Mouse (Mus musculus): Measurements from ENCODE around the gene Lin28a. TPM values are rescaled to one million over a fixed set of nuclear protein-coding genes. Genes with fewer than 3 reads are reported as not detected.
"Not testable (repeated sequence)": the region's sequence is repeated elsewhere in the genome, so short reads cannot be mapped to it uniquely, and the experiment has no call there.

The Lin28a gene
- polyA plus RNA-seq, 1 experiment from 2014 or later: not detected

GRCm38 (mm10) chr4:134002246-134002645 lies 16.4 kb downstream of the Lin28a start:
- Histone ChIP-seq H3K4me3 (replicated peaks) (no peak overlapping the region), H3K9me3 (replicated peaks) (no peaks in the 10 kb centered on the region), H3K9ac (no peak overlapping the region), H3K36me3 (no peaks in the 10 kb centered on the region), H3K27ac (replicated peaks) (no peak overlapping the region), H3K4me1 (peaks cover 5% of the 10 kb centered on the region), H3K4me2 (replicated peaks) (no peak overlapping the region), H3K27me3 (no peaks in the 10 kb centered on the region)
- 37% methylated on average over 4 of the region's 4 CpGs for WGBS
- ATAC-seq (ENCODE audit: insufficient number of reproducible peaks, low FRiP score, low TSS enrichment, low read depth): no peak

DNA sequence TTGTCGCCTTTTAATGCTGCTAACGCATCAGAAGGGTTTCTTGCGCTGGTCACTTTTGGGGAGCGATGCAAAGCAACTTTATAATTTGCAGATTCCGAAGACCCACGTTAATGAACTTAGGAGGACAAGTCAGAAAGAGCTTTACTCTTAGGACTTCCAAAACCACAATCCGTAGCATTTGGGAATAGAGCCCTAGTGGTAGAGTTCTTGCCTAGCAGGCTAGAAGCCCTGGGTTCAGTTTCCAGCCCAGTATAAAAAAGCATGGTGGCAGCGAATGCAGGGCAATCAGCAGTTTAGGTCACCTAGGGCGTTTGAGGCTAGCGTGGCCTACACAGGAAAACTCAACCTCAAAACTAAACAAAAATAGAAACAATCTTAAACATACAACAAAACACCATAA lies 16.9 kb downstream of the Lin28a start:
- H3K27me3 ChIP-seq: no peaks in the 10 kb centered on the region
- no peaks in the 10 kb centered on the region for H3K36me3 ChIP-seq
- no peak overlapping the region for H3K27ac ChIP-seq (replicated peaks)
- no peak overlapping the region for H3K4me2 ChIP-seq (replicated peaks)
- peaks cover 5% of the 10 kb centered on the region for H3K4me1 ChIP-seq
- no peak overlapping the region for H3K4me3 ChIP-seq (replicated peaks)
- ATAC-seq (ENCODE audit: insufficient number of reproducible peaks, low FRiP score, low TSS enrichment, low read depth): no peak
- WGBS: 43% methylated on average over 10 of the region's 10 CpGs
- H3K9ac ChIP-seq: no peak overlapping the region
- no peaks in the 10 kb centered on the region for H3K9me3 ChIP-seq (replicated peaks)

DNA sequence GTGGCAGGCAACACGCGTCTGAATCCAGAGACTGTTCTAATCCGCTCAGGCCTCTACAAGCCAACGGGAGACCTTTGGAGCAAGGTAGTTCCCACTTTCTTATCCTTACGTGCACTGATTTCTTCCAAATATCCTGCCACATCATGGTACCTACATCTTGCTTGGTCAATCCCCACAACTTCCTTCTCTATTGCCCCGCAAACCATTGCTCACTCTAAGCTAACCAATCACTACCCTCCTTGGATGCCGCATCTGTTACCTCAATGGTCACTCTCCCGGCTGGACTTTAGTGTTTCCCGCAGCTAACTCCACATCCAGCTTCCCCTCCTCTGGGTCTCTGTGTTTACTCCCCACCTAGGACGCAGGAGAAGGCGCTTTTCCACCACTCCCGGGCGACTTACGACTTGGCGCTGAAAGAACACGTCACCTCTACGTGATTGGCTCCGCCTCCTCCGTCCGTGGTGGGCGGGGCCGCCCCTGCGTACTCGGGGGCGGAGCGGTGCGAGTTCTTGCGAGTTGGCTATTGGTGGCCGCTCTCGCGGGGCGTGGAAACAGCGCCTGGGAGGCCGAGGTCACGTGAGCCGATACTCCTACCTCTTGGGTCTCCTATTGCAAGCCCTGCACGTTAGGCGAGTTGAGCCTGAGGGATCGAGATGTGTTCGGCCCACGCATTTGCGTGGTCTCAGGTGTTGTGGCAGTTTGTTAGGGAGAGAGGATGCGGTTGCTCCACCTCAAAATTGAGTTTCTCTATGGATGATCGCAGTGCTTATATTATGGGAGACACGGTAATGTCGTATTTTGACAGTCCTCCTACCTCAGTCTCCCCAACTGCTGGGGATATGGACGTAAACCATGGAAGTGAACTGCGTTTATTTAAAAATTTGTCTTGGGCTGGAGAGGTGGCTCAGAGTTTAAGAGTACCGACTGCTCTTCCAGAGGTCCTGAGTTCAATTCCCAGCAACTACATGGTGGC lies 17.9 kb downstream of the Lin28a start, which contains the start of gene Dhdds:
Gene Dhdds, minus strand, starts transcription at position 453 of the 973 bp plus-strand sequence.
- ATAC-seq (ENCODE audit: insufficient number of reproducible peaks, low FRiP score, low TSS enrichment, low read depth): peak; percentile 98
- Histone ChIP-seq H3K4me1 (peaks cover 5% of the 10 kb centered on the region), H3K27me3 (no peaks in the 10 kb centered on the region), H3K9me3 (replicated peaks) (no peaks in the 10 kb centered on the region), H3K36me3 (peaks cover 7% of the 10 kb centered on the region), H3K4me3 (replicated peaks) (peak within 1 kb of the TSS; percentile 81), H3K27ac (replicated peaks) (peak within 1 kb of the TSS; percentile 78; the same call in 1 of the 2 replicates), H3K4me2 (replicated peaks) (peak within 1 kb of the TSS; percentile 80), H3K9ac (peak within 1 kb of the TSS; percentile 75)
- WGBS: under 1% methylated on average over 49 of the region's 49 CpGs

- ATAC-seq (ENCODE audit: insufficient number of reproducible peaks, low FRiP score, low TSS enrichment, low read depth): no peak
- WGBS: 95% methylated on average over 8 of the region's 8 CpGs
- Histone ChIP-seq H3K4me1 (peaks cover 3% of the 10 kb centered on the region), H3K4me2 (replicated peaks) (no peak overlapping the region), H3K9me3 (replicated peaks) (no peaks in the 10 kb centered on the region), H3K27ac (replicated peaks) (no peak overlapping the region), H3K27me3 (no peaks in the 10 kb centered on the region), H3K36me3 (peaks cover 62% of the 10 kb centered on the region), H3K4me3 (replicated peaks) (no peak overlapping the region), H3K9ac (no peak overlapping the region)
Measured at GRCm38 (mm10) chr4:133994697-133995096, 23.9 kb downstream of the Lin28a start.

DNA sequence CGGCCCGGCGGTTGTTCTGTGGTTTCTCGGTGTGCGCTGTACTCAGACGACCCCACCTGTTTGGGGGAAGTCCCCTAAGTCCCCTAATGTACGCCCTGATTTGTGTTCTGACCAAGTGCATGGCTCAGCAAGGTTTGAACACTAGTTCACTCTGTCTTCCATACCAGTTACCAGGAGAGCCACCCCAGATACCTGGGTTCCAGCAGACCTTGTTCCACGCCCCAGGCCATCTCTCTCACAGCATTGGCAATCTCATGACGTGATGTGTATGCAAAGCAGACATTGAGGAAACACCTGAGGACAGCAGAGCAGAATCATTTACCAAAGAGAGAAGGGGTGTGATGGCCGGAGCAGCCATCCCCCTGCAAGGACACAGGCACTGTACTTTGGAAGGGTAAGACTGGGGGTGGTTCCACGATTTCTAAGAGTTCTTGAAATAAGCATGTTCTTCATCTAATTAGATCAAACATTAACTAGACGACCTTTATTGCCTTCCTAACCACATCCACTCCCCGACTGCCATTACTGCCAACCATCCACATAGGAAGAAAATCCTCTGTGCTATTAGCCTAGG lies 27.5 kb downstream of the Lin28a start:
- no peak overlapping the region for H3K27ac ChIP-seq (replicated peaks)
- no peak overlapping the region for H3K4me2 ChIP-seq (replicated peaks)
- no peak overlapping the region for H3K9ac ChIP-seq
- no peaks in the 10 kb centered on the region for H3K27me3 ChIP-seq
- peaks cover 88% of the 10 kb centered on the region for H3K36me3 ChIP-seq
- no peak overlapping the region for H3K4me3 ChIP-seq (replicated peaks)
- WGBS: 85% methylated on average over 13 of the region's 13 CpGs
- H3K9me3 ChIP-seq (replicated peaks): no peaks in the 10 kb centered on the region
- no peaks in the 10 kb centered on the region for H3K4me1 ChIP-seq
- ATAC-seq (ENCODE audit: insufficient number of reproducible peaks, low FRiP score, low TSS enrichment, low read depth): no peak

GRCm38 (mm10) chr4:133990035-133990434 lies 28.6 kb downstream of the Lin28a start:
- H3K36me3 ChIP-seq: peaks cover 82% of the 10 kb centered on the region
- WGBS: 68% methylated on average over 4 of the region's 4 CpGs
- no peak for ATAC-seq (ENCODE audit: insufficient number of reproducible peaks, low FRiP score, low TSS enrichment, low read depth)

DNA sequence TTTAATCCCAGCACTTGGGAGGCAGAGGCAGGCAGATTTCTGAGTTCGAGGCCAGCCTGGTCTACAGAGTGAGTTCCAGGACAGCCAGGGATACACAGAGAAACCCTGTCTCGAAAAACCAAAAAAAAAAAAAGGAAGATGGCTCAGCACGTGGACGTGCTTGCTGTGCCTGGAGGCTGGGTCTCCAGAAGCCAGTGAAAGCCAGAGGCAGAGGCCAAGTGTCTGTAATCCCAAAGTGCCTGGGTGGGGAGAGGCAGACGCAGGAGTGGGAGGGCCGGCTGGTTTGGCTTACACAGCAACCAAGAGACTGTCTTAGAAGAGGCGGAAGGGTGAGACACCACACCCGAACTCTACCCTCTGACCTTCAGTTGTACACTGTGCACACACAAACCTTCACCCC lies 30.4 kb downstream of the Lin28a start:
- H3K4me2 ChIP-seq (replicated peaks); H3K4me3 ChIP-seq (replicated peaks); H3K9me3 ChIP-seq (replicated peaks); ATAC-seq (ENCODE audit: insufficient number of reproducible peaks, low FRiP score, low TSS enrichment, low read depth); H3K27me3 ChIP-seq; H3K9ac ChIP-seq; H3K27ac ChIP-seq (replicated peaks); H3K4me1 ChIP-seq: not testable (repeated sequence)
- H3K36me3 ChIP-seq: peaks cover 65% of the 10 kb centered on the region
- WGBS: 89% methylated on average over 8 of the region's 8 CpGs

More at GRCm38 (mm10) chr4:133990035-133990434, 28.6 kb downstream of the Lin28a start:
- Histone ChIP-seq H3K4me3 (replicated peaks) (no peak overlapping the region), H3K4me1 (no peaks in the 10 kb centered on the region), H3K9me3 (replicated peaks) (no peaks in the 10 kb centered on the region), H3K27me3 (no peaks in the 10 kb centered on the region), H3K4me2 (replicated peaks) (no peak overlapping the region), H3K27ac (replicated peaks) (no peak overlapping the region), H3K9ac (no peak overlapping the region)

DNA sequence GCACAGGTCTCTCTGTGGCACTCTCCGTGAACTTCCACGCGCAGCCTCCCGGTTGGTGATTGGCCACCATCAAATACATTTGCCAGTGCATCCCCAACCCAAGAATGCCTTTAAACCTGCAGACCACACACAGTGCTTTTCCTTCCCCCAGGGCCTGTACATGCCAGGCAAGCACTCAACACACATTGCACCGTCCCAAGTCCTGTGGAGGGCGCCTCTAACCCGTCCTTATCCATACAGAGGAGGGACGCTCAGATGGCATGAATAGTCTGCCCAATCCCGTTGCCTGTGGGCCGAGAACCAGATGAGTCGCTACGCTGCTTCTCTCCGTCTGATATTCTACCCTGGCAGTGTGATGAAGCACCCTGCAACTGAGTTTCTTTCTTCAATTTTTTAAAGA lies 35.7 kb downstream of the Lin28a start:
- H3K36me3 ChIP-seq: peaks cover 70% of the 10 kb centered on the region
- ATAC-seq (ENCODE audit: insufficient number of reproducible peaks, low FRiP score, low TSS enrichment, low read depth): no peak
- no peak overlapping the region for H3K9ac ChIP-seq
- no peaks in the 10 kb centered on the region for H3K4me1 ChIP-seq
- H3K27ac ChIP-seq (replicated peaks): no peak overlapping the region
- no peaks in the 10 kb centered on the region for H3K27me3 ChIP-seq
- WGBS: 78% methylated on average over 13 of the region's 13 CpGs
- H3K4me3 ChIP-seq (replicated peaks): no peak overlapping the region
- H3K4me2 ChIP-seq (replicated peaks): no peak overlapping the region
- no peaks in the 10 kb centered on the region for H3K9me3 ChIP-seq (replicated peaks)

GRCm38 (mm10) chr4:133980496-133980895 lies 38.1 kb downstream of the Lin28a start:
- Histone ChIP-seq H3K4me2 (replicated peaks) (no peak overlapping the region), H3K9me3 (replicated peaks) (no peaks in the 10 kb centered on the region), H3K27ac (replicated peaks) (no peak overlapping the region), H3K9ac (no peak overlapping the region), H3K4me1 (no peaks in the 10 kb centered on the region), H3K4me3 (replicated peaks) (no peak overlapping the region), H3K27me3 (no peaks in the 10 kb centered on the region), H3K36me3 (peaks cover 62% of the 10 kb centered on the region)
- ATAC-seq (ENCODE audit: insufficient number of reproducible peaks, low FRiP score, low TSS enrichment, low read depth): no peak
- WGBS: 69% methylated on average over 5 of the region's 5 CpGs

- H3K4me1 ChIP-seq: no peaks in the 10 kb centered on the region
Measured at GRCm38 (mm10) chr4:133978021-133978711, 40.5 kb downstream of the Lin28a start.

DNA sequence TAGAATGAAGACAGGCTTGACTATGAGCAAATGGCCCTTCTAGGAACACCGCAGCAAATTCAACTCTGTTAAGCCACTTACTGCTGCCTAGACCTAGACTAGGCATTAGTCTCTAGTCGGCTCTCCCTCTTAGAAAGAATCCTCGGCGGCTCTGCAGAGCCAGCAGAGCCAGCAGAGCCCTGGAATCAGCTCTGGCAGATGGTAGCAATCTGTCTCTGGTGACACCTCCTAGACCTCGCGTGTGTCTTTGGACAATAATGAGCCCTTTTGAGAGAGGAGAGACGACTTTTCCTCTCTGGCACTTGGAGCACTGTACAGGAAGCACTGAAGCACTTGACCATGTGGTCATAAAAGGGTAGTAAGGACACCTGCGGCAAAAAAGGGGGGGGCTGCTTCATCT lies 46.9 kb downstream of the Lin28a start:
- no peak overlapping the region for H3K4me2 ChIP-seq (replicated peaks)
- no peak overlapping the region for H3K4me3 ChIP-seq (replicated peaks)
- no peak for ATAC-seq (ENCODE audit: insufficient number of reproducible peaks, low FRiP score, low TSS enrichment, low read depth)
- H3K4me1 ChIP-seq: peaks cover 21% of the 10 kb centered on the region
- H3K27ac ChIP-seq (replicated peaks): no peak overlapping the region
- no peaks in the 10 kb centered on the region for H3K9me3 ChIP-seq (replicated peaks)
- 58% methylated on average over 8 of the region's 8 CpGs for WGBS
- no peak overlapping the region for H3K9ac ChIP-seq
- H3K27me3 ChIP-seq: no peaks in the 10 kb centered on the region
- peaks cover 21% of the 10 kb centered on the region for H3K36me3 ChIP-seq

More at GRCm38 (mm10) chr4:133978021-133978711, 40.5 kb downstream of the Lin28a start:
- no peak overlapping the region for H3K4me3 ChIP-seq (replicated peaks)
- H3K4me2 ChIP-seq (replicated peaks): no peak overlapping the region
- peaks cover 61% of the 10 kb centered on the region for H3K36me3 ChIP-seq
- ATAC-seq (ENCODE audit: insufficient number of reproducible peaks, low FRiP score, low TSS enrichment, low read depth): no peak
- no peak overlapping the region for H3K27ac ChIP-seq (replicated peaks)
- no peak overlapping the region for H3K9ac ChIP-seq
- H3K9me3 ChIP-seq (replicated peaks): no peaks in the 10 kb centered on the region
- 92% methylated on average over 10 of the region's 10 CpGs for WGBS
- H3K27me3 ChIP-seq: no peaks in the 10 kb centered on the region

Data from embryonic facial prominence, embryonic 15.5 days (tissue).